Mouse (Mus musculus) CH12.LX (cell line): ENCODE results near the gene Fat1. TPM values are rescaled to one million over a fixed set of nuclear protein-coding genes. Genes with fewer than 3 reads are reported as not detected.

Experiments used
- DNase-seq: peaks from one replicate; pipeline ENCODE4 v3.0.0-alpha.2; 2013; ENCODE audit errors: extremely low read depth
- H3K27ac ChIP-seq: 2 replicates; pipeline ENCODE4 v1.5.1; 2012; ENCODE audit warnings: low read depth, mild to moderate bottlenecking, control low read depth, moderate library complexity; ENCODE audit not compliant: insufficient read depth
- H3K27me3 ChIP-seq: replicated peaks from 2 replicates; pipeline ENCODE3; 2012; ENCODE audit warnings: inconsistent platforms
- H3K36me3 ChIP-seq, 2 experiments: replicated peaks in 1 of 2; 2 replicates each; pipeline versions ENCODE3 to v1.6.1; 2012; ENCODE audit warnings: inconsistent platforms in 1 of 2, low read length in 1 of 2, mild to moderate bottlenecking in 1 of 2, mixed read lengths in 1 of 2, moderate library complexity in 1 of 2; ENCODE audit not compliant: control insufficient read depth in 1 of 2, insufficient read depth in 1 of 2
- H3K4me1 ChIP-seq, 2 experiments: 2 replicates each; pipeline ENCODE4 v1.6.1; 2012; ENCODE audit warnings: inconsistent platforms in 1 of 2, moderate library complexity in 1 of 2; ENCODE audit not compliant: insufficient read depth in 2 of 2, control insufficient read depth in 1 of 2
- H3K4me2 ChIP-seq: 2 replicates; pipeline ENCODE4 v1.6.1; 2012; ENCODE audit warnings: low read depth, mild to moderate bottlenecking, control low read depth; ENCODE audit not compliant: poor library complexity, insufficient read depth, severe bottlenecking
- H3K4me3 ChIP-seq, 3 experiments: fragments of 150-350 bp in 1 of 3; sonication (generic) in 1 of 3; replicated peaks in 1 of 3; 2 replicates each; pipeline versions ENCODE3 to v1.5.1; 2011 to 2012; ENCODE audit warnings: low read depth in 2 of 3, low read length in 2 of 3, mild to moderate bottlenecking in 2 of 3, moderate library complexity in 2 of 3, control low read depth in 1 of 3, improper control_type of control experiment in 1 of 3, inconsistent platforms in 1 of 3, mixed read lengths in 1 of 3; ENCODE audit not compliant: poor library complexity in 1 of 3
- H3K79me2 ChIP-seq: replicated peaks from 2 replicates; pipeline ENCODE4 v1.6.1; 2012; ENCODE audit warnings: mild to moderate bottlenecking, moderate library complexity; ENCODE audit not compliant: control insufficient read depth, poor library complexity, insufficient read depth, severe bottlenecking; ENCODE audit errors: extremely low read depth
- H3K9ac ChIP-seq: 2 replicates; pipeline ENCODE4 v1.6.1; 2012; ENCODE audit warnings: low read depth, mild to moderate bottlenecking, control low read depth, moderate library complexity; ENCODE audit not compliant: insufficient read depth
- H3K9me3 ChIP-seq: replicated peaks from 2 replicates; pipeline ENCODE3; 2012; ENCODE audit warnings: low read length, inconsistent platforms, mixed read lengths
- CTCF ChIP-seq, 2 experiments: IDR thresholded peaks in 1 of 2; conservative IDR thresholded peaks in 1 of 2; 2 replicates each; pipeline ENCODE4 v1.5.1; 2011 to 2012; ENCODE audit warnings: low read depth in 2 of 2, low read length in 2 of 2, improper control_type of control experiment in 1 of 2, inconsistent platforms in 1 of 2, mild to moderate bottlenecking in 1 of 2, moderate library complexity in 1 of 2
- E2F4 ChIP-seq: IDR thresholded peaks from 2 replicates; pipeline ENCODE4 v1.6.1; 2011; ENCODE audit warnings: low read depth, low read length, improper control_type of control experiment; ENCODE audit not compliant: insufficient replicate concordance
- ELF1 ChIP-seq: IDR thresholded peaks from 2 replicates; pipeline ENCODE4 v1.6.1; 2014; ENCODE audit warnings: low read depth, mild to moderate bottlenecking, inconsistent platforms, low read length, improper control_type of control experiment
- HCFC1 ChIP-seq: IDR thresholded peaks from 2 replicates; pipeline ENCODE4 v1.6.1; 2012; ENCODE audit warnings: low read depth, mild to moderate bottlenecking, inconsistent platforms, low read length, improper control_type of control experiment
- JUN ChIP-seq: IDR thresholded peaks from 2 replicates; pipeline ENCODE4 v1.6.1; 2011; ENCODE audit warnings: low read depth, mild to moderate bottlenecking, low read length, improper control_type of control experiment, moderate library complexity; ENCODE audit not compliant: insufficient read depth
- JUND ChIP-seq: conservative IDR thresholded peaks from 2 replicates; pipeline ENCODE4 v1.6.1; 2011; ENCODE audit warnings: low read depth, low read length, improper control_type of control experiment
- MAFK ChIP-seq: IDR thresholded peaks from 2 replicates; pipeline ENCODE4 v1.6.1; 2011; ENCODE audit warnings: low read length, improper control_type of control experiment; ENCODE audit not compliant: insufficient replicate concordance
- MAX ChIP-seq: IDR thresholded peaks from 2 replicates; pipeline ENCODE4 v1.6.1; 2011; ENCODE audit warnings: low read length, improper control_type of control experiment
- NELFE ChIP-seq: IDR thresholded peaks from 2 replicates; pipeline ENCODE4 v1.6.1; 2011; ENCODE audit warnings: low read depth, low read length, improper control_type of control experiment
- USF2 ChIP-seq: conservative IDR thresholded peaks from 2 replicates; pipeline ENCODE4 v1.6.1; 2011; ENCODE audit warnings: low read depth, low read length, improper control_type of control experiment
- dilution Hi-C: fragments of 300-500 bp; cut with MboI; formaldehyde crosslinking; loops from 2 replicates; pipeline ENCODE4 v1.14.3; 2020; ENCODE audit warnings: low sequenced_read_pairs; ENCODE audit not compliant: extremely low pct_unique_long_range_greater_than_20kb, extremely low pct_ligation_motif_present
- in situ Hi-C: fragments of 300-500 bp; cut with MboI; formaldehyde crosslinking; loops from 3 replicates; pipeline ENCODE4 v1.14.3; 2019; ENCODE audit warnings: low sequenced_read_pairs, low pct_ligation_motif_present, low pct_unique_long_range_greater_than_20kb, mixed read lengths
- polyA plus RNA-seq: library from polyadenylated mRNA; unstranded; fragments of >175 nt; gene quantifications from 2 replicates; pipeline ENCODE4 v1.2.1, GENCODE M21; 2012; ENCODE audit warnings: low read depth; ENCODE audit not compliant: insufficient read length
- total RNA-seq, 2 experiments: library from RNA; depleted of rRNA; stranded (reverse); fragments of 300-350 nt in 1 of 2; fragments of >200 nt in 1 of 2; gene quantifications; 2 replicates each; pipeline ENCODE4 v1.2.3; 2012 to 2014

The Fat1 gene
- total and polyA plus RNA-seq, 3 experiments, result under 0.01 TPM; not detected in 2

DNA sequence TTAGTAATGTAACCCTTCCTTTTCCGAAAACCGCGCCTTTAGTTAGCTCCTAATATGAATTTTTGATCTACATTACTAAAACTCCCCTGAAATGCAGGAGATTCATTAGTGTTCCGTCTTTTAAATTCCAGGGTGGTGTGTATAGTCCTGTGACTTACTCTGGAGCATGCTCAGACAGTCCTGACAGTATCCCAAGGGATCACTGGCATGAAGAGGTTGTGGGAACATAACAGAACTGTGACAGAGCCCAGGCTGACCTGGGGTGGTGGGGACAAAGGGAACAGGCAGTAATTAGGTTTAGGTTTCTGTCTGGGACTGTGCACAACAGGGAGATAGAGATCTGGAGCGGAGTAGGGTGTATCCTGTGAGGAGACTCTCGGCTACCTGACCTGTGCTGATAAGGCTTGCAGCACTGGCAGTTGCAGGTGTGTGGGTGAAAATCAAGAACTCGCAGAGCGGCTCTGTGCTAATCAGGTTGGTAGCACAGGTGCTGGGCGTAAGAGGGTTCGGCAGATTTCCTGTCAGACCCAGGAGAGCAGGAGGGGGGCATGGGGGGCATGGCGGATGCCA is 79.3 kb downstream of the Fat1 start:
- Histone ChIP-seq H3K27me3 (no peaks in the 10 kb centered on the region), H3K36me3 (no peaks in the 10 kb centered on the region), H3K4me3 (no peak overlapping the region), H3K4me1 (no peaks in the 10 kb centered on the region), H3K9ac (no peak overlapping the region), H3K9me3 (peaks cover 79% of the 10 kb centered on the region), H3K4me2 (no peak overlapping the region), H3K79me2 (no peaks in the 10 kb centered on the region), H3K27ac (no peak overlapping the region)
- dilution Hi-C loops (no loop called here), in situ Hi-C loops (no loop called here)
- TF ChIP-seq USF2, result no peak
- no peak for DNase-seq

DNA sequence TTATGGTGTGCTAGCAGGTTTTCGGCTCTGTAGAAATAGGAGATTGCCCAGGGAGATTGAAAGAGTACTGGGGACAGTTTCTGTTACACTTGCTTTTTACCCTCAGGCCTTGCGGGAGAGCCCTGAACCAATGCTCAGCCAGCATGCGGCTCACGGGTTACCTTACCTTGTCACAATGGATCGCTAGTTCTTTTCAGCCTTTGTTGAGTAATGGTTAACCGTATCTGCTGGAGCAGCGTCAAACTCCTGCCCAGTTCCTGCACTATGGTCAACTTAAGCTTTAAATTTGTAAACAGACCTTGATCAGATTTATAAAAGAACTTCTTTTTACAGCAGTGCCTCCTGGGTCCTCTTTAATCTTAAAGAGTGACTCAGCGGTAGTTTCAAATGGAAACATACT is 80.6 kb downstream of the Fat1 start:
- TF ChIP-seq JUN (no peak), MAX (no peak), JUND (no peak), ELF1 (no peak), NELFE (no peak)
- in situ Hi-C loops (no loop called here), dilution Hi-C loops (no loop called here)
- no peak overlapping the region for H3K4me2 ChIP-seq
- no peak overlapping the region for H3K27ac ChIP-seq
- no peaks in the 10 kb centered on the region for H3K4me1 ChIP-seq
- H3K9ac ChIP-seq, result no peak overlapping the region
- no peaks in the 10 kb centered on the region for H3K79me2 ChIP-seq
- no peak overlapping the region for H3K4me3 ChIP-seq
- no peaks in the 10 kb centered on the region for H3K27me3 ChIP-seq
- H3K36me3 ChIP-seq, result no peaks in the 10 kb centered on the region
- H3K9me3 ChIP-seq, result peaks cover 79% of the 10 kb centered on the region
- no peak for DNase-seq

DNA sequence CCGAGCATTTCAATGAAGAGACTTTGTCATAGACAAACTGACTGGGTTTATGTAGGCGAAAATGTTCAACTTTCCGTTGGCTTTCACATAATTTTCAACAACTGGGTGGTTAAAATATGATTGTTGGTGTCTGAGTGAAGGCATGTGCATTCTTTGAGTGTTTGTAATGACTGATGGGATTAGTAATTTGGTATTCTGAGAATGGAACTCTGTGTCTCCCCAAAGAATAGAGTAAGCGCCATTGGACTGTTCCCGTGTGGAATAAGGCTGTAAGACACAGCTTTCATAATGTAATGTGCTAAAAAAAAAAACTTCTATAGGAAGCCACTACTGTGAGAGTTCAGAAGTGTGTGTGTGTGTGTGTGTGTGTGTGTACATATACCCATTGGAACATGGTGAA is 84.0 kb downstream of the Fat1 start:
- in situ Hi-C loops, result no loop called here
- H3K36me3 ChIP-seq, result no peaks in the 10 kb centered on the region

More for the DNA sequence above, 84.0 kb downstream of the Fat1 start:
- peaks cover 80% of the 10 kb centered on the region for H3K9me3 ChIP-seq
- no peak overlapping the region for H3K4me3 ChIP-seq
- DNase-seq, result no peak
- no peaks in the 10 kb centered on the region for H3K4me1 ChIP-seq
- TF ChIP-seq NELFE, result no peak
- TF ChIP-seq MAFK, result no peak
- TF ChIP-seq MAX, result no peak
- no peak for TF ChIP-seq CTCF (conservative IDR thresholded peaks at IDR 0.05 in 1 of 2, IDR thresholded peaks at IDR 0.05 in 1 of 2; ENCODE audit: low read depth in 2 of 2, low read length in 2 of 2)
- TF ChIP-seq E2F4, result no peak
- no peak for TF ChIP-seq HCFC1
- no peaks in the 10 kb centered on the region for H3K79me2 ChIP-seq
- no peak overlapping the region for H3K9ac ChIP-seq
- no peak overlapping the region for H3K4me2 ChIP-seq
- no peak overlapping the region for H3K27ac ChIP-seq
- H3K27me3 ChIP-seq, result no peaks in the 10 kb centered on the region
- dilution Hi-C loops, result no loop called here
